Mouse (Mus musculus): ENCODE data around the gene Tifab.

DNA sequence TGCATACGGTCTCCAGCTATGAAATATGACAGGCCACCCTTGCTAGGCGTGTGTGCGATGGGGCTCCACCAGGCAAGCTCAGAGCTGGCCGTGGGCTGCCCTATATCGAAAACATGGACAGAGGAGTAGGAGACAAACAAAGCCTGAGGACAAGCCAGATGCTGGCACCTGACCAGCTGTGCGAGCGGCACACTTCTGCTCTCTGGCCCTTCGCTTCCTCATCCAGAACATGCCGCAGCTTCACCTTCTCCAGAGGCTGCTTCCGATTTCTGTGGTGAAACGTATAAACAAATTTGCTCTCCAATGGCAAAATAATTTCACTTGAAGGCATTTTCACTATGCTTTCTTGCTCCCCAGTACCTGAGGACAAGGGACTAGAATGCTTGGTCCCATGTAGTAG, 13.1 kb downstream of the Tifab start:
- TF ChIP-seq CTCF (IDR thresholded peaks at IDR 0.05; ENCODE audit: borderline replicate concordance, control insufficient read depth, extremely low read depth, insufficient read depth, low read length, poor library complexity) (no peak), POLR2A (IDR thresholded peaks at IDR 0.05; ENCODE audit: control insufficient read depth, extremely low read depth, insufficient read depth, low read length, poor library complexity) (no peak)

All from thymus, adult 2 months (tissue).